Mouse (Mus musculus) embryonic fibroblast, embryonic 13.5 days (primary cell): ENCODE measurements at regions not wholly inside any gene's neighbourhood (a gene's known extent, or its start where the extent isn't known, plus 50 kb on each side); places are given as distances from the start of the nearest gene placed in this dataset.

ENCODE experiments used
- H3K27ac ChIP-seq: 2 replicates; pipeline ENCODE4 v1.5.1; 2012; ENCODE audit warnings: low read length, control low read depth, inconsistent platforms; ENCODE audit not compliant: insufficient read depth
- H3K4me1 ChIP-seq: 2 replicates; pipeline ENCODE4 v1.6.1; 2011; ENCODE audit warnings: low read length; ENCODE audit not compliant: control insufficient read depth, insufficient read depth
- H3K4me3 ChIP-seq: 2 replicates; pipeline ENCODE4 v1.5.1; 2011; ENCODE audit warnings: mild to moderate bottlenecking, control low read depth, low read length; ENCODE audit not compliant: insufficient read depth
- CTCF ChIP-seq: IDR thresholded peaks from 2 replicates; pipeline ENCODE4 v1.5.1; 2011; ENCODE audit warnings: mild to moderate bottlenecking, control low read depth, low read length, moderate library complexity, borderline replicate concordance; ENCODE audit not compliant: insufficient read depth
- POLR2A ChIP-seq: IDR thresholded peaks from 2 replicates; pipeline ENCODE4 v1.6.1; 2011; ENCODE audit warnings: low read depth, mild to moderate bottlenecking, control low read depth, low read length, moderate library complexity

- Histone ChIP-seq H3K27ac (no peak overlapping the region), H3K4me3 (no peak overlapping the region), H3K4me1 (no peaks in the 10 kb centered on the region)
- TF ChIP-seq POLR2A (no peak), CTCF (no peak)
Measured at GRCm38 (mm10) chr17:4641166-4641565, 353.0 kb upstream of the Arid1b start.

GRCm38 (mm10) chr17:4642046-4642445 lies 352.1 kb upstream of the Arid1b start:
- TF ChIP-seq CTCF (no peak), POLR2A (no peak)
- no peak overlapping the region for H3K27ac ChIP-seq
- H3K4me3 ChIP-seq: no peak overlapping the region
- no peaks in the 10 kb centered on the region for H3K4me1 ChIP-seq

- H3K27ac ChIP-seq: no peak overlapping the region
- TF ChIP-seq CTCF (no peak), POLR2A (no peak)
- H3K4me1 ChIP-seq: no peaks in the 10 kb centered on the region
- H3K4me3 ChIP-seq: no peak overlapping the region
Measured at GRCm38 (mm10) chr17:4643343-4643742, 350.8 kb upstream of the Arid1b start.

- TF ChIP-seq CTCF (no peak), POLR2A (no peak)
- H3K27ac ChIP-seq: no peak overlapping the region
- H3K4me1 ChIP-seq: no peaks in the 10 kb centered on the region
- H3K4me3 ChIP-seq: no peak overlapping the region
Measured at GRCm38 (mm10) chr17:4648603-4649002, 345.5 kb upstream of the Arid1b start.

GRCm38 (mm10) chr17:4654221-4654620 lies 339.9 kb upstream of the Arid1b start:
- TF ChIP-seq POLR2A (no peak), CTCF (no peak)
- Histone ChIP-seq H3K4me3 (no peak overlapping the region), H3K4me1 (no peaks in the 10 kb centered on the region), H3K27ac (no peak overlapping the region)

GRCm38 (mm10) chr17:4661996-4662395 lies 332.1 kb upstream of the Arid1b start:
- H3K4me3 ChIP-seq: no peak overlapping the region
- TF ChIP-seq POLR2A (no peak), CTCF (no peak)
- H3K27ac ChIP-seq: no peak overlapping the region
- no peaks in the 10 kb centered on the region for H3K4me1 ChIP-seq

GRCm38 (mm10) chr17:4668511-4668910 lies 325.6 kb upstream of the Arid1b start:
- Histone ChIP-seq H3K27ac (no peak overlapping the region), H3K4me3 (no peak overlapping the region), H3K4me1 (no peaks in the 10 kb centered on the region)
- no peak for TF ChIP-seq CTCF
- TF ChIP-seq POLR2A: no peak

GRCm38 (mm10) chr17:4673271-4673670 lies 320.9 kb upstream of the Arid1b start:
- Histone ChIP-seq H3K27ac (no peak overlapping the region), H3K4me3 (no peak overlapping the region), H3K4me1 (peaks cover 3% of the 10 kb centered on the region; the same call in 1 of the 2 replicates)
- TF ChIP-seq POLR2A (no peak), CTCF (no peak)

GRCm38 (mm10) chr17:4706421-4706820 lies 287.7 kb upstream of the Arid1b start:
- H3K4me3 ChIP-seq: no peak overlapping the region
- TF ChIP-seq POLR2A (no peak), CTCF (no peak)
- H3K27ac ChIP-seq: no peak overlapping the region
- H3K4me1 ChIP-seq: no peaks in the 10 kb centered on the region

GRCm38 (mm10) chr17:4721061-4721460 lies 273.1 kb upstream of the Arid1b start:
- no peak for TF ChIP-seq POLR2A
- no peak for TF ChIP-seq CTCF
- Histone ChIP-seq H3K27ac (no peak overlapping the region), H3K4me1 (no peaks in the 10 kb centered on the region)

GRCm38 (mm10) chr17:4724031-4724430 lies 270.1 kb upstream of the Arid1b start:
- TF ChIP-seq POLR2A: no peak
- TF ChIP-seq CTCF: no peak
- H3K4me1 ChIP-seq: no peaks in the 10 kb centered on the region
- H3K27ac ChIP-seq: no peak overlapping the region
- no peak overlapping the region for H3K4me3 ChIP-seq

More at GRCm38 (mm10) chr17:4721061-4721460, 273.1 kb upstream of the Arid1b start:
- H3K4me3 ChIP-seq: no peak overlapping the region

- Histone ChIP-seq H3K27ac (no peak overlapping the region), H3K4me1 (no peaks in the 10 kb centered on the region), H3K4me3 (no peak overlapping the region)
- TF ChIP-seq CTCF: no peak
- no peak for TF ChIP-seq POLR2A
Measured at GRCm38 (mm10) chr17:4726331-4726741, 267.8 kb upstream of the Arid1b start.
